ENCODE assay signal across 10 mouse cellular contexts in the genomic region with DNA sequence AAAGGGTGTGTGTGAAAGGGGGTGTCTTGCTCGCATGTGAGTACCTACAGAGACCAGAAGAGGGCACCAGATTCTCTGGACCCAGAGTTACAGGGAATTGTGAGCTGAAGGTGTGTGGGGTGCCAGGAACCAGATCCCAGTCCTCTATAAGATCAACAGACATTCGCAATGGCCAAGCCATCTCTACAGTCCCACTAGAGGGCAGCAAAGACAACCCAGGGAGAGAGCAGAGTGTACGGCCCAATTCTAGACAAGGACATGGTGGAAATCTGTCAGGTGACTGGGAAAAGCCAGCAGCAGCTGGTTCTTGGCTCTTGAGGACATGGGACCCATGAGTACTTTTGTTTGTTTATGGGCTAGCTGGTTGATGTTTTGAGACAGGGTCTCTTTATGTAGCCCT. TPM values are rescaled to one million over a fixed set of nuclear protein-coding genes. Genes with fewer than 3 reads are reported as not detected.
A peak's percentile ranks its signal among the peaks of the same experiment; 100 is the strongest.
DNase-seq lines count a peak whose midpoint lies in the region; ATAC-seq and TF ChIP-seq lines count a peak whose summit lies in the region.
"Had no signal": no experiment of that assay in that cellular context is flagged by ENCODE, and none has a peak within 500 bp of the region (broad histone marks: within the 10 kb centered on the region; RNA-seq: fewer than 3 reads in every experiment).

No protein-coding gene starts in this region.

- H3K4me1 ChIP-seq in heart, embryonic 12.5 days (replicated peaks), result 0 out of 2 replicates have a peak, but pooled peaks cover 4% of the 10 kb centered on the region
- H3K4me1 ChIP-seq in liver, postnatal 0 days (ENCODE audit: insufficient read depth), result peaks cover 2% of the 10 kb centered on the region; the same call in 1 of the 2 replicates
- H3K4me1 ChIP-seq: embryonic facial prominence, embryonic 13.5 days; lung, embryonic 15.5 days had no signal

- H3K27me3 ChIP-seq in heart, embryonic 12.5 days (replicated peaks), result no peaks in the 10 kb centered on the region
- no peaks in the 10 kb centered on the region for H3K27me3 ChIP-seq in liver, postnatal 0 days (ENCODE audit: insufficient read depth, low read length)
- H3K27me3 ChIP-seq: embryonic facial prominence, embryonic 13.5 days; lung, embryonic 15.5 days had no signal

- WGBS in heart, embryonic 12.5 days, result 68% methylated on average over 3 of the region's 3 CpGs
- WGBS in liver, postnatal 0 days (ENCODE audit: insufficient replicate concordance), result 70% methylated on average over 3 of the region's 3 CpGs

- peak; percentile 37 for DNase-seq in heart, adult 8-10 months (ENCODE audit: low spot score)
- DNase-seq in CD4-positive helper T cell, adult 2 months (ENCODE audit: low read depth, low spot score), result peak; percentile 59
- peak; percentile 83 for DNase-seq in WW6 (ENCODE audit: low read depth, low spot score)
- no peak for DNase-seq in liver, postnatal 0 days
- DNase-seq in thymus, postnatal 36 days, result peak; percentile 48 to 53
- DNase-seq in left cerebral cortex, adult 9 months (ENCODE audit: low spot score in 2 of 2), result no peak
- no peak for DNase-seq in adrenal gland, adult 8-10 months

- H3K27ac ChIP-seq in heart, embryonic 12.5 days (ENCODE audit: poor library complexity, severe bottlenecking), result no peak overlapping the region
- H3K27ac ChIP-seq in liver, postnatal 0 days (ENCODE audit: low read depth), result no peak overlapping the region
- H3K27ac ChIP-seq: embryonic facial prominence, embryonic 13.5 days; lung, embryonic 15.5 days had no signal

- TF ChIP-seq CTCF in liver, postnatal 0 days (IDR thresholded peaks at IDR 0.05; ENCODE audit: low read depth), result peak; percentile 85

- no peak overlapping the region for H3K9ac ChIP-seq in heart, embryonic 12.5 days
- no peak overlapping the region for H3K9ac ChIP-seq in liver, postnatal 0 days (replicated peaks)
- H3K9ac ChIP-seq: embryonic facial prominence, embryonic 13.5 days; lung, embryonic 15.5 days had no signal

- no peak for TF ChIP-seq EP300 in liver, postnatal 0 days (IDR thresholded peaks at IDR 0.05; ENCODE audit: low read depth)

- no peak for ATAC-seq in heart, embryonic 12.5 days (ENCODE audit: insufficient number of reproducible peaks, low FRiP score)
- ATAC-seq in liver, postnatal 0 days, result peak; percentile 53

- H3K4me3 ChIP-seq in heart, embryonic 12.5 days, result no peak overlapping the region
- H3K4me3 ChIP-seq in liver, postnatal 0 days (ENCODE audit: low read depth, low read length), result no peak overlapping the region
- H3K4me3 ChIP-seq: embryonic facial prominence, embryonic 13.5 days; lung, embryonic 15.5 days had no signal

- peaks cover 6% of the 10 kb centered on the region for H3K9me3 ChIP-seq in heart, embryonic 12.5 days (replicated peaks)
- H3K9me3 ChIP-seq in liver, postnatal 0 days (ENCODE audit: low read length), result no peaks in the 10 kb centered on the region
- H3K9me3 ChIP-seq: embryonic facial prominence, embryonic 13.5 days; lung, embryonic 15.5 days had no signal

- no peak overlapping the region for H3K4me2 ChIP-seq in heart, embryonic 12.5 days
- no peak overlapping the region for H3K4me2 ChIP-seq in liver, postnatal 0 days (ENCODE audit: low read depth, low read length)
- H3K4me2 ChIP-seq: embryonic facial prominence, embryonic 13.5 days; lung, embryonic 15.5 days had no signal

- H3K36me3 ChIP-seq in heart, embryonic 12.5 days, result peaks cover 21% of the 10 kb centered on the region
- H3K36me3 ChIP-seq in liver, postnatal 0 days (replicated peaks; ENCODE audit: insufficient read depth, low read length), result peaks cover 33% of the 10 kb centered on the region

RNA-seq across cellular contexts. Expression of a gene that starts 10.5 kb away (rescaled TPM):
- total RNA-seq in heart, adult 8-10 months (2022), result 10 to 100 TPM; 25.0 to 31.0 (median 27.2) TPM
- 18.9 and 20.5 TPM in 2 replicates for polyA plus RNA-seq in heart, embryonic 12.5 days (2016; fragmentation: Nextera tagmentation; extraction: Ambion mirVana)
- 64.2 and 68.5 TPM in 2 replicates for polyA plus RNA-seq in liver, postnatal 0 days (2015; fragmentation: Nextera tagmentation; extraction: Ambion mirVana)
- 10 to 100 TPM; 28.8 to 36.5 (median 32.1) TPM for total RNA-seq in adrenal gland, adult 8-10 months (2022)

RNA-seq across cellular contexts. Expression of a gene that starts 20.1 kb away (rescaled TPM):
- 1 to 10 TPM; 2.4 to 4.3 (median 2.7) TPM for total RNA-seq in heart, adult 8-10 months (2022)
- 0.78 and 0.82 TPM in 2 replicates for polyA plus RNA-seq in heart, embryonic 12.5 days (2016; fragmentation: Nextera tagmentation; extraction: Ambion mirVana)
- 0.75 and 0.85 TPM in 2 replicates for polyA plus RNA-seq in liver, postnatal 0 days (2015; fragmentation: Nextera tagmentation; extraction: Ambion mirVana)
- 1 to 10 TPM; 2.9 to 4.4 (median 4.0) TPM for total RNA-seq in adrenal gland, adult 8-10 months (2022)

RNA-seq across cellular contexts. Expression of a gene that starts 20.2 kb away (rescaled TPM):
- not detected for total RNA-seq in heart, adult 8-10 months (2022)
- 0.64 TPM in 1 of 2 replicates, not detected in the other for polyA plus RNA-seq in heart, embryonic 12.5 days (2016; fragmentation: Nextera tagmentation; extraction: Ambion mirVana)
- 0.40 and 0.45 TPM in 2 replicates for polyA plus RNA-seq in liver, postnatal 0 days (2015; fragmentation: Nextera tagmentation; extraction: Ambion mirVana)
- total RNA-seq in adrenal gland, adult 8-10 months (2022), result 1 to 10 TPM in 1 of 4 experiments, not detected in 3; 1.4 TPM
- polyA plus RNA-seq: embryonic facial prominence, embryonic 13.5 days; lung, embryonic 15.5 days had no signal

RNA-seq across cellular contexts. Expression of a gene that starts 23.3 kb away (rescaled TPM):
- 1 to 10 TPM in 1 of 4 experiments, under 1 TPM in 3; 0.25 to 1.2 (median 0.47) TPM for total RNA-seq in heart, adult 8-10 months (2022)
- 21.7 and 21.8 TPM in 2 replicates for polyA plus RNA-seq in heart, embryonic 12.5 days (2016; fragmentation: Nextera tagmentation; extraction: Ambion mirVana)
- polyA plus RNA-seq in liver, postnatal 0 days (2015; fragmentation: Nextera tagmentation; extraction: Ambion mirVana), result 7.3 and 7.4 TPM in 2 replicates
- 10 to 100 TPM in 3 of 4 experiments, 1 to 10 TPM in 1; 9.9 to 12.9 (median 12.0) TPM for total RNA-seq in adrenal gland, adult 8-10 months (2022)

RNA-seq across cellular contexts. Expression of a gene that starts 34.3 kb away (rescaled TPM):
- 1 to 10 TPM in 1 of 4 experiments, under 1 TPM in 3; 0.25 to 1.2 (median 0.60) TPM for total RNA-seq in heart, adult 8-10 months (2022)
- polyA plus RNA-seq in heart, embryonic 12.5 days (2016; fragmentation: Nextera tagmentation; extraction: Ambion mirVana), result 0.27 and 0.87 TPM in 2 replicates
- 0.13 and 0.19 TPM in 2 replicates for polyA plus RNA-seq in liver, postnatal 0 days (2015; fragmentation: Nextera tagmentation; extraction: Ambion mirVana)
- total RNA-seq in adrenal gland, adult 8-10 months (2022), result 1 to 10 TPM in 3 of 4 experiments, under 1 TPM in 1; 0.41 to 3.1 (median 2.6) TPM

Comparison
In these comparisons a context has a peak if more than half of its experiments do, and no peak if none do; other contexts are left out.
1. DNase-seq: peak in heart, adult 8-10 months (single experiment), CD4-positive helper T cell, adult 2 months (single experiment), WW6 (single experiment) and thymus, postnatal 36 days (2 of 2); none in liver, postnatal 0 days (single experiment), left cerebral cortex, adult 9 months (0 of 2) and adrenal gland, adult 8-10 months (single experiment).